Mouse (Mus musculus) bone marrow, adult 2 months (tissue): ENCODE measurements around the gene Mettl26.

Source experiments
- CTCF ChIP-seq: fragments of 200-500 bp; IDR thresholded peaks from 2 replicates; pipeline ENCODE4 v1.5.1; 2011; ENCODE audit warnings: low read length, control low read depth; ENCODE audit not compliant: control insufficient read depth, insufficient read depth
- POLR2A ChIP-seq: fragments of 200-500 bp; IDR thresholded peaks from 2 replicates; pipeline ENCODE4 v1.6.1; 2011; ENCODE audit warnings: low read depth, mild to moderate bottlenecking, control low read depth, low read length, borderline replicate concordance; ENCODE audit not compliant: control insufficient read depth

DNA sequence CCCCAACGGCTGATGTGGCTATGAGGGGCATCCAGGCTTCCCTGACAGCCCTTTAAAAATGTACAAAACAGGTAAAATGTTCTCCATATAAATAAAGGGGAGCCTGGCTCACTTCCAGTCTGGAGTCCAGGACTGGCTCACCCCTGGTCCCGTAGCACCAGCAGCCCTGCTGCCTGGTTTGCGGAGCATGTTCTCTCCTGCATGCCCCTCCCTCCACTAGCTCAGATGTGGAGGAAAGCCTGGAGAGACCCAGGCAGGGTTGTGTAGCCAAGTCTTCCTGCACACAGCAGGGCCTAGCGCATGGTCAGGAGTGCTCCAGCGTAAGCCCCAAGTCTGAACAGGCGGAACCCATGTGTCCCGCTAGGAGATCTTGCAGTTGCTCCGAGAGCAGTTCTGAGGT is 8.4 kb downstream of the Mettl26 start:
- TF ChIP-seq POLR2A = no peak
- no peak for TF ChIP-seq CTCF
